Mouse (Mus musculus) frontal cortex, postnatal 14 days (tissue): ENCODE data around the gene Hivep3.

Experiments used
- DNase-seq, 2 experiments: peaks; one replicate each; pipeline ENCODE4 v3.0.0; 2022; ENCODE audit warnings: low spot score in 2 of 2

Gene Hivep3

GRCm38 (mm10) chr4:119815133-119815792, 81.7 kb downstream of the Hivep3 start:
- no peak for DNase-seq

GRCm38 (mm10) chr4:119815793-119816161, 82.2 kb downstream of the Hivep3 start:
- DNase-seq: no peak

GRCm38 (mm10) chr4:119816620-119817356, 83.2 kb downstream of the Hivep3 start:
- no peak for DNase-seq

- DNase-seq: no peak
Measured at GRCm38 (mm10) chr4:119825956-119826355, 92.4 kb downstream of the Hivep3 start.

- DNase-seq: no peak
Measured at GRCm38 (mm10) chr4:119828386-119828785, 94.8 kb downstream of the Hivep3 start.

GRCm38 (mm10) chr4:119828996-119829395, 95.4 kb downstream of the Hivep3 start:
- DNase-seq: no peak

GRCm38 (mm10) chr4:119833333-119833732, 99.7 kb downstream of the Hivep3 start:
- DNase-seq: no peak

GRCm38 (mm10) chr4:119833884-119834283, 100.3 kb downstream of the Hivep3 start:
- DNase-seq: no peak

GRCm38 (mm10) chr4:119836181-119836580, 102.6 kb downstream of the Hivep3 start:
- no peak for DNase-seq

- no peak for DNase-seq
Measured at GRCm38 (mm10) chr4:119837505-119838065, 104.0 kb downstream of the Hivep3 start.

GRCm38 (mm10) chr4:119838308-119838707, 104.7 kb downstream of the Hivep3 start:
- no peak for DNase-seq

- DNase-seq: no peak
Measured at GRCm38 (mm10) chr4:119843294-119843693, 109.7 kb downstream of the Hivep3 start.

GRCm38 (mm10) chr4:119844267-119844666, 110.7 kb downstream of the Hivep3 start:
- no peak for DNase-seq

GRCm38 (mm10) chr4:119845596-119846161, 112.1 kb downstream of the Hivep3 start:
- DNase-seq: no peak

GRCm38 (mm10) chr4:119852483-119852882, 118.9 kb downstream of the Hivep3 start:
- no peak for DNase-seq

- no peak for DNase-seq
Measured at GRCm38 (mm10) chr4:119854307-119855144, 120.9 kb downstream of the Hivep3 start.

- no peak for DNase-seq
Measured at GRCm38 (mm10) chr4:119859454-119859853, 125.9 kb downstream of the Hivep3 start.

- no peak for DNase-seq
Measured at GRCm38 (mm10) chr4:119861001-119861400, 127.4 kb downstream of the Hivep3 start.

GRCm38 (mm10) chr4:119865827-119866455, 132.4 kb downstream of the Hivep3 start:
- DNase-seq: no peak

GRCm38 (mm10) chr4:119867132-119867531, 133.5 kb downstream of the Hivep3 start:
- DNase-seq: no peak

GRCm38 (mm10) chr4:119870411-119870810, 136.8 kb downstream of the Hivep3 start:
- DNase-seq: no peak
